In genomic region chr3:58448230-58448629, GRCm38 (mm10) we compare ENCODE assay signal across 10 mouse cellular contexts. TPM values are rescaled to one million over a fixed set of nuclear protein-coding genes. Genes with fewer than 3 reads are reported as not detected.
DNase-seq lines count a peak whose midpoint lies in the region; ATAC-seq lines count a peak whose summit lies in the region.
"Had no signal": no experiment of that assay in that cellular context is flagged by ENCODE, and none has a peak within 500 bp of the region (broad histone marks: within the 10 kb centered on the region; RNA-seq: fewer than 3 reads in every experiment).

No protein-coding gene starts in this region.

- H3K9ac ChIP-seq in forebrain, embryonic 14.5 days (ENCODE audit: low read length) = no peak overlapping the region
- no peak overlapping the region for H3K9ac ChIP-seq in forebrain, embryonic 16.5 days (replicated peaks; ENCODE audit: low read depth, low read length)
- H3K9ac ChIP-seq in liver, embryonic 13.5 days = no peak overlapping the region
- H3K9ac ChIP-seq in forebrain, embryonic 12.5 days = no peak overlapping the region
- H3K9ac ChIP-seq: heart, embryonic 13.5 days; stomach, embryonic 15.5 days had no signal

- H3K27me3 ChIP-seq in forebrain, embryonic 14.5 days (replicated peaks; ENCODE audit: control insufficient read depth, insufficient read depth, low read length) = no peaks in the 10 kb centered on the region
- H3K27me3 ChIP-seq in forebrain, embryonic 16.5 days (replicated peaks; ENCODE audit: control insufficient read depth, insufficient read depth, low read length) = no peaks in the 10 kb centered on the region
- no peaks in the 10 kb centered on the region for H3K27me3 ChIP-seq in liver, embryonic 13.5 days
- H3K27me3 ChIP-seq in forebrain, embryonic 12.5 days = no peaks in the 10 kb centered on the region
- H3K27me3 ChIP-seq: heart, embryonic 13.5 days; stomach, embryonic 15.5 days had no signal

- no peaks in the 10 kb centered on the region for H3K36me3 ChIP-seq in forebrain, embryonic 14.5 days (ENCODE audit: control insufficient read depth, insufficient read depth, low read length)
- no peaks in the 10 kb centered on the region for H3K36me3 ChIP-seq in forebrain, embryonic 16.5 days (ENCODE audit: control insufficient read depth, insufficient read depth)
- peaks cover 8% of the 10 kb centered on the region; the same call in 1 of the 2 replicates for H3K36me3 ChIP-seq in liver, embryonic 13.5 days
- H3K36me3 ChIP-seq in forebrain, embryonic 12.5 days (replicated peaks) = no peaks in the 10 kb centered on the region
- H3K36me3 ChIP-seq: stomach, embryonic 15.5 days had no signal

- peak; percentile 11 for DNase-seq in forebrain, embryonic 14.5 days (ENCODE audit: low spot score)
- peak; percentile 26 for DNase-seq in spleen, adult 12 weeks (ENCODE audit: low spot score)
- no peak for DNase-seq in spleen, adult 18-20 months
- peak; percentile 35 for DNase-seq in liver, embryonic 13.5 days
- peak; percentile 25 to 27 for DNase-seq in thymus, postnatal 36 days
- DNase-seq in left cerebral cortex, adult 8-10 months (ENCODE audit: low spot score in 2 of 2) = no peak

- no peak overlapping the region for H3K4me3 ChIP-seq in forebrain, embryonic 14.5 days (ENCODE audit: low read depth, low read length)
- H3K4me3 ChIP-seq in forebrain, embryonic 16.5 days (replicated peaks; ENCODE audit: low read length) = no peak overlapping the region
- H3K4me3 ChIP-seq in liver, embryonic 13.5 days (replicated peaks) = no peak overlapping the region
- H3K4me3 ChIP-seq in forebrain, embryonic 12.5 days (replicated peaks) = no peak overlapping the region
- H3K4me3 ChIP-seq: heart, embryonic 13.5 days; stomach, embryonic 15.5 days had no signal

- no peaks in the 10 kb centered on the region for H3K4me1 ChIP-seq in forebrain, embryonic 14.5 days (ENCODE audit: control insufficient read depth, insufficient read depth, low read length)
- no peaks in the 10 kb centered on the region for H3K4me1 ChIP-seq in forebrain, embryonic 16.5 days (replicated peaks; ENCODE audit: control insufficient read depth, insufficient read depth, low read length)
- peaks cover 5% of the 10 kb centered on the region for H3K4me1 ChIP-seq in liver, embryonic 13.5 days (replicated peaks)
- no peaks in the 10 kb centered on the region for H3K4me1 ChIP-seq in forebrain, embryonic 12.5 days
- H3K4me1 ChIP-seq: stomach, embryonic 15.5 days had no signal

- WGBS in forebrain, embryonic 14.5 days = 97% methylated on average over 2 of the region's 2 CpGs
- WGBS in forebrain, embryonic 16.5 days = 100% methylated on average over 2 of the region's 2 CpGs
- 96% methylated on average over 2 of the region's 2 CpGs for WGBS in liver, embryonic 13.5 days (ENCODE audit: insufficient replicate concordance)
- 97% methylated on average over 2 of the region's 2 CpGs for WGBS in forebrain, embryonic 12.5 days

- H3K9me3 ChIP-seq in forebrain, embryonic 14.5 days (replicated peaks; ENCODE audit: control insufficient read depth, low read length) = no peaks in the 10 kb centered on the region
- no peaks in the 10 kb centered on the region for H3K9me3 ChIP-seq in forebrain, embryonic 16.5 days (ENCODE audit: control insufficient read depth, low read length)
- no peaks in the 10 kb centered on the region for H3K9me3 ChIP-seq in liver, embryonic 13.5 days (replicated peaks)
- no peaks in the 10 kb centered on the region for H3K9me3 ChIP-seq in forebrain, embryonic 12.5 days
- H3K9me3 ChIP-seq: heart, embryonic 13.5 days; stomach, embryonic 15.5 days had no signal

- no peak for ATAC-seq in forebrain, embryonic 14.5 days
- no peak for ATAC-seq in forebrain, embryonic 16.5 days
- ATAC-seq in liver, embryonic 13.5 days (ENCODE audit: low read depth) = peak; percentile 62; the same call in 1 of the 2 replicates
- no peak for ATAC-seq in forebrain, embryonic 12.5 days (ENCODE audit: low FRiP score)

- H3K27ac ChIP-seq in forebrain, embryonic 14.5 days (ENCODE audit: low read depth, low read length) = no peak overlapping the region
- H3K27ac ChIP-seq in forebrain, embryonic 16.5 days (ENCODE audit: low read length) = no peak overlapping the region
- H3K27ac ChIP-seq in liver, embryonic 13.5 days = no peak overlapping the region
- H3K27ac ChIP-seq in forebrain, embryonic 12.5 days = no peak overlapping the region
- H3K27ac ChIP-seq: heart, embryonic 13.5 days; stomach, embryonic 15.5 days had no signal

- no peak overlapping the region for H3K4me2 ChIP-seq in forebrain, embryonic 14.5 days (ENCODE audit: low read length)
- H3K4me2 ChIP-seq in forebrain, embryonic 16.5 days (ENCODE audit: low read length) = no peak overlapping the region
- no peak overlapping the region for H3K4me2 ChIP-seq in liver, embryonic 13.5 days
- no peak overlapping the region for H3K4me2 ChIP-seq in forebrain, embryonic 12.5 days
- H3K4me2 ChIP-seq: heart, embryonic 13.5 days; stomach, embryonic 15.5 days had no signal

RNA-seq across cellular contexts. Expression of gene Tsc22d2, which starts 33.7 kb away (rescaled TPM):
- 9.2 and 9.7 TPM in 2 replicates for polyA plus RNA-seq in forebrain, embryonic 14.5 days (2014; fragmentation: Nextera tagmentation; extraction: Ambion mirVana)
- polyA plus RNA-seq in forebrain, embryonic 16.5 days (2015; fragmentation: Nextera tagmentation; extraction: Ambion mirVana) = 8.1 and 8.7 TPM in 2 replicates
- 5.0 and 6.0 TPM in 2 replicates for polyA plus RNA-seq in liver, embryonic 13.5 days (2015; fragmentation: Nextera tagmentation; extraction: Ambion mirVana)
- 12.0 and 14.8 TPM in 2 replicates for polyA plus RNA-seq in forebrain, embryonic 12.5 days (2016; fragmentation: Nextera tagmentation; extraction: Ambion mirVana)
- total RNA-seq in left cerebral cortex, adult 8-10 months (2022) = 10 to 100 TPM; 30.9 to 35.8 (median 34.7) TPM

Comparison
In these comparisons a context has a peak if more than half of its experiments do, and no peak if none do; other contexts are left out.
1. DNase-seq: peak in forebrain, embryonic 14.5 days (single experiment), spleen, adult 12 weeks (single experiment), liver, embryonic 13.5 days (single experiment) and thymus, postnatal 36 days (2 of 2); none in spleen, adult 18-20 months (0 of 2) and left cerebral cortex, adult 8-10 months (0 of 2).